Mouse (Mus musculus) megakaryocyte, embryonic 14.5 days (primary cell): ENCODE data around the gene Cntd1.

Source experiments
- FLI1 ChIP-seq: IDR thresholded peaks from 2 replicates; pipeline ENCODE4 v1.6.1; 2012; ENCODE audit warnings: low read length, inconsistent platforms, mixed read lengths
- GATA1 ChIP-seq: IDR thresholded peaks from 3 replicates; pipeline ENCODE4 v1.6.1; 2012; ENCODE audit warnings: mixed read lengths, low read length, inconsistent platforms, borderline replicate concordance

DNA sequence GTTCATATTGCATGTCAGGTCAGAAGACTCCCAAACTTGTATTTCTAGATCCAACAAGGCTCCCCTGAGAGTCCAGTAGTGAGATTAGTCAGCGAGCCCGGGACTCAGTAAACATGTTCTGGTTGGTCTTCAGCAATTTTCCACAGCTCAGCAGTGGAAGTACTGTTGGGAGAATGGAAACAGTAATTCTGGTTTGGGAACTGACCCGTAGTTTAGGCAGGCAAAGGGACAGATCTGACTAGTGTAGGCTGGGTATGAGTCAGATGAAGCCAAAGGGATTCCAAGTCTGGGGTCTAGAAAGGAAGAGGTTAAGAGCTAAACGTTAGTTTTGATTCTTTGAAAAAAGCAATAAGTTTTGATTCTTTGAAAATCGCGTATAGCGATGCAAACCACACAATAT, 25.9 kb upstream of the Cntd1 start:
- TF ChIP-seq GATA1 (no peak), FLI1 (no peak)
